Mouse (Mus musculus): Measurements from ENCODE around the gene Dnajc7.

DNA sequence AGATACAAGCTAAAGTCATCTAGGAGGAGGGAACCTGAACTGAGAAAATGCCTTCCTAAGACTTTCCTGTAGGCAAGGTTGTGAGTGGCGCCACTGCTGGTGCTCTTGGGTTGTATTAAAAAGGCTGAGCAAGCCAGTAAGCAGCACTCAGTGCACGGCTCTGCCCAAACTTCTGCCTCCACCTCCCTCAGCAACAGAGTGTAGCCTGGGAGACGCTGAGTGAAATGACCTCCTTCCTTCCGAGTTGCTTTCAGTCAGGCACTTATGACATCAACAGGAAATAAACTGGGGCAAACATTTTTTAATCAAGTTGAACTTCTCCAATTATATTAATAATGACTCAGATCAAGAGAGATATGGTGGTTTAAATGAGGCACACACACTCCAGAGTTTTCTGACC, 11.2 kb downstream of the Dnajc7 start:
- no peak for TF ChIP-seq CTCF (IDR thresholded peaks at IDR 0.05; ENCODE audit: borderline replicate concordance, insufficient read depth, low read length)
- no peak for TF ChIP-seq POLR2A (IDR thresholded peaks at IDR 0.05; ENCODE audit: low read depth, low read length)

All from embryonic fibroblast, embryonic 13.5 days (primary cell).